Mouse (Mus musculus) ES-Bruce4 (cell line): Measurements from ENCODE around the gene Grap.

Source experiments
- CTCF ChIP-seq: IDR thresholded peaks from one replicate; pipeline ENCODE4 v1.8.1; 2011; ENCODE audit warnings: low read depth, low read length
- EP300 ChIP-seq: IDR thresholded peaks from 2 replicates; pipeline ENCODE4 v1.6.1; 2011; ENCODE audit warnings: low read depth, low read length; ENCODE audit not compliant: insufficient read depth
- POLR2A ChIP-seq: IDR thresholded peaks from one replicate; pipeline ENCODE4 v1.8.1; 2011; ENCODE audit warnings: low read length; ENCODE audit not compliant: insufficient read depth

DNA sequence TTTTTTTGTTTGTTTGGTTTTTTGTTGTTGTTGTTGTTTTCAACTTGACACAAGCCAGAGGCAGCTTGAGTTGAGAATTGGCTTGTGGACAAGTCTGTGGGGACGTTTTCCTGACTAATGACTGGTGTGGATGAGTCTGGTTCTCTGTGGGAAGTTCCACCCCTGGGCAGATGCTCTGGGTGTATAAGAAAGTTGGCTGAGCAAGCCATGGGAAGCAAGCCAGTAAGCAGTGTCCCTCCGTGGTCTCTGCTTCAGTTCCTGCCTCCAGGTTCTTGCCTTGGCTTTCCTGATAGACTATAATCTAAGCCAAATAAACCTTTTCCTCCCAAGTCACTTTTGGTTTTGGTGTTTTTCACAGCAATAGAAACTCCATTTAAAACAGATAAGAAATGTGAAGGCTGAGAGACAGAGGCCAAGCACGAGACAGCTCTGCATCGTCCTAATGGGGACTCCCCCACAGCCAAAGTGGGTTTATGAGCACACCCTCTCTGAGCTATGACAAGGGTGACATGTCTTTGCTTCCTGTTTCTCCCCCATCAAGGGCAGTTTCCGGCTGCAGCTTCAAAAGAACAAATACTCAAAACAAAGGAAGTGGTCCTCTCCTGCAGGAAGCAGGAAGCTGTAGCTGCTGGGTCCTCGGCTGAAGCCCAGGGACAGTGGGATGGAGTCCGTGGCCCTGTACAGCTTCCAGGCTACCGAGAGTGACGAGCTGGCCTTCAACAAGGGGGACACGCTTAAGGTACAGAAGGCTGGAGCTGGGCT is at the start of gene Grap:
- TF ChIP-seq CTCF (no peak), POLR2A (no peak), EP300 (no peak)
